Mouse (Mus musculus) neural tube, embryonic 15.5 days (tissue): ENCODE results near the gene B230118H07Rik. TPM values are rescaled to one million over a fixed set of nuclear protein-coding genes. Genes with fewer than 3 reads are reported as not detected.
A peak's percentile ranks its signal among the peaks of the same experiment; 100 is the strongest.

Source experiments
- ATAC-seq: fragments of 200-750 bp; cut with Nextera tagmentation; 2 replicates; pipeline ENCODE4 v1.8.0; 2017; ENCODE audit warnings: mild to moderate bottlenecking, moderate TSS enrichment, moderate library complexity; ENCODE audit not compliant: low FRiP score
- H3K27ac ChIP-seq: fragments of 300-500 bp; sonication (generic); replicated peaks from 2 replicates; pipeline ENCODE4 v1.5.1; 2015; ENCODE audit warnings: mild to moderate bottlenecking, inconsistent platforms
- H3K27me3 ChIP-seq: fragments of 300-500 bp; sonication (generic); replicated peaks from 2 replicates; pipeline ENCODE4 v1.6.1; 2015; ENCODE audit warnings: inconsistent platforms
- H3K36me3 ChIP-seq: fragments of 300-500 bp; sonication (generic); 2 replicates; pipeline ENCODE4 v1.6.1; 2015; ENCODE audit warnings: inconsistent platforms
- H3K4me1 ChIP-seq: fragments of 300-500 bp; sonication (generic); 2 replicates; pipeline ENCODE4 v1.6.1; 2015; ENCODE audit warnings: inconsistent platforms
- H3K4me2 ChIP-seq: fragments of 300-500 bp; sonication (generic); 2 replicates; pipeline ENCODE4 v1.6.1; 2015; ENCODE audit warnings: inconsistent platforms, mild to moderate bottlenecking, moderate library complexity
- H3K4me3 ChIP-seq: fragments of 300-500 bp; sonication (generic); replicated peaks from 2 replicates; pipeline ENCODE4 v1.5.1; 2015; ENCODE audit warnings: mild to moderate bottlenecking, inconsistent platforms
- H3K9ac ChIP-seq: fragments of 300-500 bp; sonication (generic); replicated peaks from 2 replicates; pipeline ENCODE4 v1.6.1; 2015; ENCODE audit warnings: mild to moderate bottlenecking, inconsistent platforms
- H3K9me3 ChIP-seq: fragments of 300-500 bp; sonication (generic); replicated peaks from 2 replicates; pipeline ENCODE4 v1.6.1; 2016; ENCODE audit warnings: inconsistent platforms
- WGBS: fragments of 180-500 bp; shearing (Covaris S2); methylation state at CpG from one replicate; pipeline ENCODE4 v1.1.7; 2015; ENCODE audit warnings: mixed read lengths; 5-methylcytosine and 5-hydroxymethylcytosine counted together
- polyA plus RNA-seq: library from polyadenylated mRNA; unstranded; fragments of >200 nt; fragmentation: Nextera tagmentation; extraction: Ambion mirVana; gene quantifications from 2 replicates; pipeline ENCODE4 v1.2.1, GENCODE M21; 2015

The B230118H07Rik gene
- polyA plus RNA-seq, 1 experiment from 2014 or later = 50.1 TPM

DNA sequence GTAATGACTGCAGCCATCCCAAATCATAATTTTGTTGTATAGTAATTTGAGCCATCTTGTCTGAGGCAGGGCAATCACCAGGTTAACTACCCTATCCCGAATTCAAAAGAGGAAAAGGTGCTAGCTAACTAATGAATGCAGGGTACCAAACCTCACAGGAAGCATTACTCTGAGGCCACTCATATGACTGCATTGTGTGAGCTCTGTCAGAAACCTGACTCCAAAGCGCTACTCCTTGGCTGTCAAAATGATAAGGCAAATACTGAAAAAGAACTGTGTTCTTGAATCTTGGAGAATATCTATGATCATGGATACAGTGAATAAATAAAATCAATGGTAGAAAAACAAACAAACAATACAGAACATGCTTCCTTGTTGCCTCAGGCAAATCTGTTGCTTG, 69.3 kb downstream of the B230118H07Rik start:
- WGBS = 73% methylated on average over 2 of the region's 2 CpGs

DNA sequence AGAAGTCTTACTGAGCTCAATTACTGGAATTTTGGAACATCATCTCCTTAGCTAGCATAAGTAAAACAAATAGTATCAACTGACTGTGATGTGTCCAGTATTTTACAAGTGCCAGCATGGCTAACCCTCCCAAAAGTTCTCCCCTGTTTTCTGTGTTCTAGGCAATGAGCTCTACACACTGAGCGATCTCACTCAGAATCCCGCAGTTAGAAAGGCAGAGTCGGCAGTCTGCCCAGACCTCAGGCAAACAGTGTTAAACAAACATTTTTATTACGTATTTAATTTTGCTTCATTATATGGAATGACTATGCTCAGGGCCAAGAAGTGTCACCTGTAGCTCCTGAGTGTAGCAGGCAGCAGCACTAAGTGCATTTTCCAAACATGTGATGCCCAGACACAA, 72.1 kb downstream of the B230118H07Rik start:
- Histone ChIP-seq H3K9me3 (no peaks in the 10 kb centered on the region), H3K27me3 (no peaks in the 10 kb centered on the region), H3K27ac (no peak overlapping the region), H3K4me2 (no peak overlapping the region), H3K4me1 (0 out of 2 replicates have a peak, but pooled peaks cover 6% of the 10 kb centered on the region), H3K36me3 (no peaks in the 10 kb centered on the region), H3K4me3 (no peak overlapping the region), H3K9ac (no peak overlapping the region)
- WGBS = 76% methylated on average over 4 of the region's 4 CpGs
- ATAC-seq = peak; percentile 36; the same call in 1 of the 2 replicates

More for the DNA sequence above, 69.3 kb downstream of the B230118H07Rik start:
- Histone ChIP-seq H3K4me1 (0 out of 2 replicates have a peak, but pooled peaks cover 4% of the 10 kb centered on the region), H3K27ac (no peak overlapping the region), H3K36me3 (no peaks in the 10 kb centered on the region), H3K4me2 (no peak overlapping the region), H3K27me3 (no peaks in the 10 kb centered on the region), H3K4me3 (no peak overlapping the region), H3K9me3 (no peaks in the 10 kb centered on the region), H3K9ac (no peak overlapping the region)
- no peak for ATAC-seq

DNA sequence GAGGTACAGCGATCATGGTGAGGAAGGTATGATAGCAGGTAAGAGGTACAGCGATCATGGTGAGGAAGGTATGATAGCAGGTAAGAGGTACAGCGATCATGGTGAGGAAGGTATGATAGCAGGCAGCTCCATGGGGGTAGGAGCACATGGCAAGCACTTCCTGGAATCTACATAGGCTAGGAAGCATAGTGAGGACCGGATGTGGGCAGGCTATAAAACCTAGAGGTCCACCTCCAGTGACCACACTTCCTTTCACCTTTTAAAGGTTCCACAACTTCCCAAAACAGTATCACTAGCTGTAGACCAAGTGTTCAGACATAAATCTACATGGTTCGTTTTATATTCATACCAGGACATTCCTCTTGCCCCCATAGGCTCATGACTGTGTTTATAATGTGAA, 80.1 kb downstream of the B230118H07Rik start:
- Histone ChIP-seq H3K4me3 (no peak overlapping the region), H3K36me3 (no peaks in the 10 kb centered on the region), H3K27me3 (no peaks in the 10 kb centered on the region), H3K27ac (no peak overlapping the region), H3K9ac (no peak overlapping the region), H3K9me3 (no peaks in the 10 kb centered on the region), H3K4me2 (no peak overlapping the region), H3K4me1 (no peaks in the 10 kb centered on the region)
- WGBS = 90% methylated on average over 4 of the region's 5 CpGs
- ATAC-seq = no peak

GRCm38 (mm10) chr2:101567490-101567889, 81.8 kb downstream of the B230118H07Rik start:
- WGBS = 82% methylated on average over 2 of the region's 2 CpGs
- no peaks in the 10 kb centered on the region for H3K36me3 ChIP-seq
- H3K9ac ChIP-seq = no peak overlapping the region
- peaks cover 9% of the 10 kb centered on the region for H3K4me1 ChIP-seq
- no peaks in the 10 kb centered on the region for H3K27me3 ChIP-seq
- ATAC-seq = no peak
- no peak overlapping the region for H3K4me3 ChIP-seq
- H3K9me3 ChIP-seq = no peaks in the 10 kb centered on the region
- no peak overlapping the region for H3K4me2 ChIP-seq
- H3K27ac ChIP-seq = no peak overlapping the region

DNA sequence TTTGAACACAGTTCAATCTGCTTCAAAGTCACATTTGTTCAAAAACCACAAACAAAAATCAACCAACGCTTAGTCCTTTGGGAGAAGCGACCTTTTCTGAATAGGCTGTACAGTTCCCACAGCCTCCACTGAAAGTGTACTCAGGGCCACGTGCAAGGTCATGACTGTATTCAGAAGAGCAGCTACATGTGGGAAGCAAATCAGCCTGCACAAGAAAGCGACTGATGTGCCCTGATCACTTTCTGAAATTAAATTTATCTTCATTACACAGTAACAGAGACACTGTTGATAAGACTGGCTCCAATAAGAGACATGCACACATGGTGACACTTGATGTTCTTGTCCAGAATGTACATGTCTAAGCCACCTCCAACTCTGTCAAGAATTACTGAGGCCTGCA, 85.6 kb downstream of the B230118H07Rik start:
- no peaks in the 10 kb centered on the region for H3K27me3 ChIP-seq
- ATAC-seq = no peak
- 83% methylated on average over 4 of the region's 4 CpGs for WGBS
- H3K4me3 ChIP-seq = no peak overlapping the region
- H3K27ac ChIP-seq = no peak overlapping the region
- H3K4me2 ChIP-seq = no peak overlapping the region
- H3K9ac ChIP-seq = no peak overlapping the region
- H3K4me1 ChIP-seq = peaks cover 9% of the 10 kb centered on the region
- H3K9me3 ChIP-seq = no peaks in the 10 kb centered on the region
- no peaks in the 10 kb centered on the region for H3K36me3 ChIP-seq

DNA sequence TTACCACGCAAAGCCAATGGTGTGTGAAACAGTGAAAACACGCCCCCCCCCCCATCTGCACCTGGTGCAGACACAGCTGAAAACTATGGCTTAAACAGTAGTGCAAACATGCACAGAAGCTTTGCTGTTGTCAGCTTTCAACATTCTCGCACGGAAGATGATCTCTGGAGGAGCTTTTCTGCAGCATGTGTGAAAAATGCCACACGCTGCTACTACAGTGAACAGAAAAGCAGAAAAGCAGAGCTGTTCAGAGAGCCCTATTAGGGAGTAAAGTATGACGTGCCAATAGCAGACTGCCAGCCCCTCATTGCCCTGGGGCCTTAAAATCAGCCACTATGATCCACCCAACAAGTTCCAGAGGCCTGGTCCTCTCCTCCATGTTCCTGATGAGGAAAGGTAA, 86.1 kb downstream of the B230118H07Rik start:
- 42% methylated on average over 6 of the region's 6 CpGs for WGBS
- H3K36me3 ChIP-seq = no peaks in the 10 kb centered on the region
- H3K27me3 ChIP-seq = no peaks in the 10 kb centered on the region
- no peak overlapping the region for H3K4me3 ChIP-seq
- H3K9me3 ChIP-seq = no peaks in the 10 kb centered on the region
- peaks cover 9% of the 10 kb centered on the region for H3K4me1 ChIP-seq
- no peak overlapping the region for H3K9ac ChIP-seq
- no peak for ATAC-seq
- 0 out of 2 replicates have a peak overlapping the region, but pooled peaks have one; percentile 8 for H3K27ac ChIP-seq
- H3K4me2 ChIP-seq = no peak overlapping the region

DNA sequence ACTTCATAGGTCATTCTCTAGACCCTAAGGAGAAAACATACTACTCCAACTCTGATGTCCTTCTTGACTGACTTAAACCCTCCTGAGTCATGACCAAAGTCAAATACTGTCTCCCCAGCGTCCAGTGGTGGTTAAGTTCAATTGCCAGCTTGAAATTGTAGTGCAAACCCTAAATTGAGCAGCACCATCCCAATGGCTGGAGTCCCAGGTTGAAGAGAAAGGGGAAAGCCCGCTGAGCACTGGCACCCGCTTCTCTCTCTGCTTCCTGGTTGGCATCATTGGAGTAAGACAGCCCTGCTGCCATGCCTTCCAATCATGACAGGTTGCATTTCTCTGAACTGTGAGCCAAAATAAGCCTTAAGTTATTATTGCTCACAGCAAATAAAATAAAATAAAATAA, 89.9 kb downstream of the B230118H07Rik start:
- Histone ChIP-seq H3K27me3 (no peaks in the 10 kb centered on the region), H3K4me1 (peaks cover 9% of the 10 kb centered on the region), H3K4me2 (no peak overlapping the region), H3K27ac (no peak overlapping the region), H3K36me3 (no peaks in the 10 kb centered on the region), H3K9ac (no peak overlapping the region), H3K4me3 (no peak overlapping the region), H3K9me3 (no peaks in the 10 kb centered on the region)
- 92% methylated on average over 3 of the region's 3 CpGs for WGBS
- no peak for ATAC-seq

DNA sequence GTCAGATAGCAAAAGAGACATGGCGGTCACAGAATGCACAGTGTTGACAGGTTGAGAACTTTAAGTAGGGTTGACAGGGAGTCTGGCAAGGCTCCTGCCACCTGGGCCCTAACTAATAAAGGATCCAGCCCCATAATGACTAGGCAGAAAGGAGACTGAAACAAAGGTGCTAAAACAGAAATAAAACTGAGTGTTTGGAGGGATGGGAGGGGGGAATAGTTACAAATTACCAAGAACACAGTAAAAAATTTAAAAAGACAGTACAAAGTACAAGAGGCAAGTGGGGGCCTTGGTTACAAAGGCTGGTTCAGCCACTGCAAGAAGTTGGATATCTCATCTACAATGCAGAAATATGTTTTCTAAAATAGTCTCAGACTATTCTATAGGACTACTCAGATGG, 93.4 kb downstream of the B230118H07Rik start:
- Histone ChIP-seq H3K4me1 (no peaks in the 10 kb centered on the region), H3K27ac (no peak overlapping the region), H3K4me3 (no peak overlapping the region), H3K4me2 (no peak overlapping the region), H3K27me3 (no peaks in the 10 kb centered on the region), H3K9me3 (no peaks in the 10 kb centered on the region), H3K36me3 (no peaks in the 10 kb centered on the region), H3K9ac (no peak overlapping the region)
- WGBS = 94% methylated on average over 1 of the region's 1 CpGs
- ATAC-seq = no peak

DNA sequence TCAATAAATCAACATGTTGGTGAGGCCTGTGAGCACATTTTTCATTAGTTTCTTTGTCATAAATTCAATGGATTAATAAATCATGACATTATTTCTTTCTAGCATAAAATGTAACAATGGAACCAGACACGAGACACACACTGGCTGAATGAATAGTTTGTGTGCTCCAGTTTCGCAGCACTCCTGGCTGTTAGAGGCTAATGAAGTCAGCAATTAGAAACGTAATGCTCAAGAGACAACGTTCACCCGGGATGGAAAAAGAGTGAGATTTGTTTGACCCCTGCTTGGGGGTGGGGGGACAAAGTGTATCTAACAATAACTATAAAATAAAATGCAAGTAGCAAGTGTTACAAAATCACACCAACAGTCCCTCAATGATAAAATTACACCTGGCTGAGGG, 95.5 kb downstream of the B230118H07Rik start:
- Histone ChIP-seq H3K4me2 (no peak overlapping the region), H3K9me3 (no peaks in the 10 kb centered on the region), H3K4me1 (no peaks in the 10 kb centered on the region), H3K27me3 (no peaks in the 10 kb centered on the region), H3K9ac (no peak overlapping the region), H3K4me3 (no peak overlapping the region), H3K36me3 (no peaks in the 10 kb centered on the region), H3K27ac (no peak overlapping the region)
- 19% methylated on average over 5 of the region's 5 CpGs for WGBS
- ATAC-seq = no peak

GRCm38 (mm10) chr2:101552301-101552700, 97.0 kb downstream of the B230118H07Rik start:
- no peak for ATAC-seq
- Histone ChIP-seq H3K27ac (no peak overlapping the region), H3K9ac (no peak overlapping the region), H3K36me3 (no peaks in the 10 kb centered on the region), H3K27me3 (no peaks in the 10 kb centered on the region), H3K4me3 (no peak overlapping the region), H3K4me2 (no peak overlapping the region), H3K9me3 (no peaks in the 10 kb centered on the region), H3K4me1 (no peaks in the 10 kb centered on the region)
- WGBS = 88% methylated on average over 8 of the region's 8 CpGs

DNA sequence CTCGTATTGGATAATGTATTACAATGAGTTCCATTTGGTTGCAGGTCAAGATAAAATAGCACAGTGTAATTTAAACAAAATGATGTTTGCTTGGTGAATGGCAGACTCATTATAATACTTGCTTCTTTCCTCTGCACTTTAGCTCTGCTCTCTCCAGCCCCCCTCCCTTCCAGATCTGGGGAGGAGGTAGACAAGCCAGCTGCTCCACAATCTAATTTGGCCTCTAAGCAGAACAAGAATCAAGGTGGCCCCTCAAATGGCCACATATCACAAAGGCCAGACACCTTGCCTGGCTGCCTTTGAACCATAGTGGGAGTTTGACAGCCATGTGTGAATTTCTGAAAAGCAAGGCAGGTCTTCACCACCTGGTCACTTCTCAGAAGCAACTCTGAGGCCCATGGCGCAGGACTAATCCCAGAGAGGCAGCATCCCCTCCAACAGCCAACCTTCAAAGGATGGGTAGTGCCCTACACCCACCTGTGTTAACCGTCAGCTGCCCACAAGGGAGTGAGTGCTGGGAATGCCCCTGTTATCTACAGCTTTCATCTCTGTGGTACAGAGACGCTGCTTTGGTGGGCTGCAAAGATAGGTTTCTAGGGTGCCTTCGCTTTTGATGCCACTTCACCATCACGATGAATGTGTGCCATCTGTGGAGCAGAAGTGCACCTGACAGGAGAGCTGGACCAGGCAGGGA, 98.2 kb downstream of the B230118H07Rik start:
- no peaks in the 10 kb centered on the region for H3K9me3 ChIP-seq
- no peak for ATAC-seq
- H3K27me3 ChIP-seq = no peaks in the 10 kb centered on the region
- H3K36me3 ChIP-seq = no peaks in the 10 kb centered on the region
- WGBS = 85% methylated on average over 6 of the region's 6 CpGs
- H3K4me2 ChIP-seq = no peak overlapping the region
- no peak overlapping the region for H3K4me3 ChIP-seq
- no peak overlapping the region for H3K27ac ChIP-seq
- H3K9ac ChIP-seq = no peak overlapping the region
- H3K4me1 ChIP-seq = no peaks in the 10 kb centered on the region

- 75% methylated on average over 2 of the region's 2 CpGs for WGBS
- H3K4me3 ChIP-seq = no peak overlapping the region
- no peak overlapping the region for H3K9ac ChIP-seq
- no peaks in the 10 kb centered on the region for H3K27me3 ChIP-seq
- H3K4me2 ChIP-seq = no peak overlapping the region
- no peaks in the 10 kb centered on the region for H3K36me3 ChIP-seq
- no peaks in the 10 kb centered on the region for H3K4me1 ChIP-seq
- ATAC-seq = no peak
- no peaks in the 10 kb centered on the region for H3K9me3 ChIP-seq
- no peak overlapping the region for H3K27ac ChIP-seq
These were observed 99.2 kb downstream of the B230118H07Rik start for GRCm38 (mm10) chr2:101550176-101550575.
